Mouse (Mus musculus): ENCODE data around the gene Uchl4.

The Uchl4 gene

DNA sequence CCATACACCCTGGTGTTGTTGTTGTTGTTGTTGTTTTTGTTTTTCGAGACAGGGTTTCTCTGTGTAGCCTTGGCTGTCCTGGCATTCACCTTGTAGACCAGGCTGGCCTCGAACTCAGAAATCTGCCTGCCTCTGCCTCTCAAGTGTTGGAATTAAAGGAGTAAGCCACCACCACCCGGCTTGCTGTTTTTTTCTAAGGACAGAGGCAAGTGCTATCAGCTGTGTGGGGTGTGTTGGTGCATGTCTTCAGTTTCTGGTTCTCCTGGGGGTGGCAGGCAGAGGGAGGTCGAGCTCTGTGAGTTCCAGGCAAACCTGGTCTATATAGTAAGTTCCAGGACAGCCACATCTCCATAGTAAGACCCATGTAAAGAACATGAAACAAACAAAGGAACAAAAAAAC is 39.3 kb downstream of the Uchl4 start:
- no peak for DNase-seq (ENCODE audit: low read depth)

DNA sequence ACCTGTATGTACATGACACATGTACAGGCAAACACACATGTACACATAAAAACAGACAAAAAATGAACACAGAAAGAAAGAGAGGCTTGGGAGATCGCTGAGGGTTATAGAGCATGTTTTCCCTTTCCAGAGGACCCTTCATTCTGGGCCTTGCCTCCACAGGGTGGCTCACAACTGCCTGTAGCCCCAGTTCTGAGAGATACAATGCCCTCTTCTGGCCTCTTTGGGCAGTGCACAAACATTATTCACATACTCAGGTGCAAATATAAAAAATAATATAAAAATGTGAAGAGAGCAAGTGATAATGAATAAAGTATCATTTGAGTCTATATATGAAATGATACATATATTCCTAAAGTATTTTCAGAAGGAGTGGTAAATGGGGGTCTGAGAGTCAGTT is 39.9 kb downstream of the Uchl4 start:
- peak; percentile 50 for DNase-seq (ENCODE audit: low read depth)

DNA sequence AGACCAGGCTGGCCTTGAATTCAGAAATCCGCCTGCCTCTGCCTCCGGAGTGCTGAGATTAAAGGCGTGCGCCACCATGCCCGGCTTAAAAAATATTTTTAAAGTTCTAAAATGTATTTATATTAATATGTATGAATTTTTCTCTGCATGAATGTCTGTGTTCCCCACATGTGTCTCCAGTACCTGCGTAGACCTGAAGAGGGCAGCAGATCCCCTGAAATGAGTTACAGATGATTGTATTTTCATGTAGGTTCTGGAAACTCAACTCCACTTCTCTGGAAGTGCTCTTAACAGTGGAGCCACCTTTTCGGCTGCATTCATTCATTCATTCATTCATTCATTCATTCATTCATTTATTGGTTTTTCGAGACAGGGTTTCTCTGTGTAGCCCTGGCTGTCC is 42.7 kb downstream of the Uchl4 start:
- DNase-seq (ENCODE audit: low read depth): peak; percentile 85

GRCm38 (mm10) chr9:64278665-64279310 is 43.8 kb downstream of the Uchl4 start:
- DNase-seq (ENCODE audit: low read depth): no peak

DNA sequence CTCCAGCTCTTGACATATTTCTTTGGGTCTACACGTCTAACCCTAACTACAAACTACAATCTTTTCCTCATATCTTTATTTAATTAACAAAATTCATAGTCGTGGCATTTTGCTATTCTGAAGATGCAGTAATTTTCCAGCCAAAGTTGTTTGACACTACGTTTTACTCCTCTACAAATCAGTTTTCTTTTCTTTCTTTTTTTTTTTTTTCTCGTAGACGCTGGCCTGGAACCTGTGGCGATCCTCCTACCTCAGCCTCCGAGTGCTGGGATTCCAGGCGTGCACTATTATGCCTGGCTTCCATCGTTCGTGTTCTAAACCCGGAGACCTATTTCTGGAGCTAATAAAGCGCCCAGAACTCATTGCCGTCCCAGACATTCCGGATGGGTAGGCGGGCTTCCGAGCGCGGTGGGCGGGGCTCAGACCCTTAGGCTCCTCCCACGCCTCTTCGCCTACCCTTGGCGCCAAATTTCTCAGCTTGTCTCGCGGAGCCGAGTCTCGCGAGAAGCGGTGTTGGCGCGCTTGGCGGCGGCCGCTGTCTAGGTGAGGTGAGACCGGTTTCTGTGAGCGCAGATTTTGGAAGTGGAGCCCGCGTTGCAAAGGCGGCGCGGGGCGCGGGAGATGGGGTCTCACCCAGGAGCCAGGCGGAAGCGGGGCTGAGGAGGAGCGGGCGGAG is 46.2 kb downstream of the Uchl4 start, which contains the start of gene Tipin:
Gene Tipin (plus strand): TSS at position 477 of the 676 bp plus-strand sequence.
- peak; percentile 91 for DNase-seq (ENCODE audit: low read depth)

- DNase-seq (ENCODE audit: low read depth): no peak
Observed at GRCm38 (mm10) chr9:64281781-64282178, 46.8 kb downstream of the Uchl4 start.

GRCm38 (mm10) chr9:64282404-64282987 is 47.5 kb downstream of the Uchl4 start:
- DNase-seq (ENCODE audit: low read depth): peak; percentile 28

All from c-Kit-positive CD71-negative TER-119-negative erythroid progenitor cells, embryonic 14.5 days (primary cell).